Mouse (Mus musculus): ENCODE measurements around the gene Gm17349. TPM values are rescaled to one million over a fixed set of nuclear protein-coding genes. Genes with fewer than 3 reads are reported as not detected.

The Gm17349 gene
- polyA plus RNA-seq, 1 experiment from 2014 or later = not detected

GRCm38 (mm10) chr15:99671783-99672182 is 33.5 kb downstream of the Gm17349 start:
- no peaks in the 10 kb centered on the region for H3K36me3 ChIP-seq (ENCODE audit: control insufficient read depth, insufficient read depth, low read length)
- peaks cover 62% of the 10 kb centered on the region for H3K4me1 ChIP-seq (ENCODE audit: control insufficient read depth, insufficient read depth, low read length)
- peak overlapping the region; percentile 85 for H3K4me3 ChIP-seq (ENCODE audit: low read depth, low read length)
- H3K9me3 ChIP-seq (replicated peaks; ENCODE audit: control insufficient read depth, low read length, poor library complexity, severe bottlenecking) = no peaks in the 10 kb centered on the region
- H3K4me2 ChIP-seq (ENCODE audit: low read length) = peak overlapping the region; percentile 84
- H3K27me3 ChIP-seq (ENCODE audit: control insufficient read depth, insufficient read depth, low read depth, low read length) = no peaks in the 10 kb centered on the region
- H3K27ac ChIP-seq (ENCODE audit: low read length) = peak overlapping the region; percentile 94; the same call in 1 of the 2 replicates
- no peak for ATAC-seq
- peak overlapping the region; percentile 98 for H3K9ac ChIP-seq (ENCODE audit: low read depth, low read length)
- WGBS = 77% methylated on average over 14 of the region's 14 CpGs

- Histone ChIP-seq H3K27ac (ENCODE audit: low read length) (peak overlapping the region; percentile 94), H3K9ac (ENCODE audit: low read depth, low read length) (peak overlapping the region; percentile 98), H3K27me3 (ENCODE audit: control insufficient read depth, insufficient read depth, low read depth, low read length) (no peaks in the 10 kb centered on the region), H3K4me1 (ENCODE audit: control insufficient read depth, insufficient read depth, low read length) (peaks cover 59% of the 10 kb centered on the region), H3K4me2 (ENCODE audit: low read length) (peak overlapping the region; percentile 84), H3K4me3 (ENCODE audit: low read depth, low read length) (peak overlapping the region; percentile 85), H3K9me3 (replicated peaks; ENCODE audit: control insufficient read depth, low read length, poor library complexity, severe bottlenecking) (no peaks in the 10 kb centered on the region), H3K36me3 (ENCODE audit: control insufficient read depth, insufficient read depth, low read length) (no peaks in the 10 kb centered on the region)
- WGBS = 10% methylated on average over 17 of the region's 17 CpGs
- ATAC-seq = peak; percentile 61
Observed at GRCm38 (mm10) chr15:99670964-99671670, 34.2 kb downstream of the Gm17349 start.

- Histone ChIP-seq H3K36me3 (ENCODE audit: control insufficient read depth, insufficient read depth, low read length) (no peaks in the 10 kb centered on the region), H3K27me3 (ENCODE audit: control insufficient read depth, insufficient read depth, low read depth, low read length) (no peaks in the 10 kb centered on the region), H3K4me3 (ENCODE audit: low read depth, low read length) (peak within 1 kb of the TSS; percentile 85), H3K4me1 (ENCODE audit: control insufficient read depth, insufficient read depth, low read length) (peaks cover 58% of the 10 kb centered on the region), H3K9ac (ENCODE audit: low read depth, low read length) (peak within 1 kb of the TSS; percentile 98), H3K4me2 (ENCODE audit: low read length) (peak within 1 kb of the TSS; percentile 84), H3K27ac (ENCODE audit: low read length) (peak within 1 kb of the TSS; percentile 94), H3K9me3 (replicated peaks; ENCODE audit: control insufficient read depth, low read length, poor library complexity, severe bottlenecking) (no peaks in the 10 kb centered on the region)
- ATAC-seq = peak; percentile 66
- WGBS = under 1% methylated on average over 60 of the region's 74 CpGs
Observed at GRCm38 (mm10) chr15:99670154-99670821, 35.0 kb downstream of the Gm17349 start, which contains the start of gene Asic1. Gene Asic1 (plus strand): TSS chr15:99670368.

GRCm38 (mm10) chr15:99669392-99669791 is 35.9 kb downstream of the Gm17349 start:
- Histone ChIP-seq H3K27me3 (ENCODE audit: control insufficient read depth, insufficient read depth, low read depth, low read length) (no peaks in the 10 kb centered on the region), H3K36me3 (ENCODE audit: control insufficient read depth, insufficient read depth, low read length) (no peaks in the 10 kb centered on the region), H3K9me3 (replicated peaks; ENCODE audit: control insufficient read depth, low read length, poor library complexity, severe bottlenecking) (no peaks in the 10 kb centered on the region), H3K4me3 (ENCODE audit: low read depth, low read length) (no peak overlapping the region), H3K9ac (ENCODE audit: low read depth, low read length) (no peak overlapping the region), H3K4me1 (ENCODE audit: control insufficient read depth, insufficient read depth, low read length) (peaks cover 53% of the 10 kb centered on the region), H3K27ac (ENCODE audit: low read length) (peak overlapping the region; percentile 94), H3K4me2 (ENCODE audit: low read length) (peak overlapping the region; percentile 84)
- WGBS = 6% methylated on average over 1 of the region's 1 CpGs
- ATAC-seq = no peak

GRCm38 (mm10) chr15:99668881-99669280 is 36.4 kb downstream of the Gm17349 start:
- Histone ChIP-seq H3K36me3 (ENCODE audit: control insufficient read depth, insufficient read depth, low read length) (no peaks in the 10 kb centered on the region), H3K9ac (ENCODE audit: low read depth, low read length) (no peak overlapping the region), H3K4me3 (ENCODE audit: low read depth, low read length) (no peak overlapping the region), H3K27me3 (ENCODE audit: control insufficient read depth, insufficient read depth, low read depth, low read length) (no peaks in the 10 kb centered on the region), H3K4me1 (ENCODE audit: control insufficient read depth, insufficient read depth, low read length) (peaks cover 54% of the 10 kb centered on the region), H3K27ac (ENCODE audit: low read length) (0 out of 2 replicates have a peak overlapping the region, but pooled peaks have one; percentile 20), H3K4me2 (ENCODE audit: low read length) (peak overlapping the region; percentile 39), H3K9me3 (replicated peaks; ENCODE audit: control insufficient read depth, low read length, poor library complexity, severe bottlenecking) (no peaks in the 10 kb centered on the region)
- WGBS = 2% methylated on average over 12 of the region's 12 CpGs
- no peak for ATAC-seq

GRCm38 (mm10) chr15:99667544-99667943 is 37.7 kb downstream of the Gm17349 start:
- ATAC-seq = no peak
- no peak overlapping the region for H3K27ac ChIP-seq (ENCODE audit: low read length)
- 95% methylated on average over 2 of the region's 2 CpGs for WGBS
- H3K4me1 ChIP-seq (ENCODE audit: control insufficient read depth, insufficient read depth, low read length) = peaks cover 48% of the 10 kb centered on the region
- H3K9me3 ChIP-seq (replicated peaks; ENCODE audit: control insufficient read depth, low read length, poor library complexity, severe bottlenecking) = no peaks in the 10 kb centered on the region
- H3K27me3 ChIP-seq (ENCODE audit: control insufficient read depth, insufficient read depth, low read depth, low read length) = no peaks in the 10 kb centered on the region
- H3K9ac ChIP-seq (ENCODE audit: low read depth, low read length) = no peak overlapping the region
- H3K36me3 ChIP-seq (ENCODE audit: control insufficient read depth, insufficient read depth, low read length) = no peaks in the 10 kb centered on the region
- no peak overlapping the region for H3K4me2 ChIP-seq (ENCODE audit: low read length)
- H3K4me3 ChIP-seq (ENCODE audit: low read depth, low read length) = no peak overlapping the region

- Histone ChIP-seq H3K9me3 (replicated peaks; ENCODE audit: control insufficient read depth, low read length, poor library complexity, severe bottlenecking) (no peaks in the 10 kb centered on the region), H3K4me3 (ENCODE audit: low read depth, low read length) (peak overlapping the region; percentile 37), H3K4me2 (ENCODE audit: low read length) (peak overlapping the region; percentile 66), H3K27ac (ENCODE audit: low read length) (peak overlapping the region; percentile 59), H3K27me3 (ENCODE audit: control insufficient read depth, insufficient read depth, low read depth, low read length) (no peaks in the 10 kb centered on the region), H3K4me1 (ENCODE audit: control insufficient read depth, insufficient read depth, low read length) (peaks cover 34% of the 10 kb centered on the region), H3K9ac (ENCODE audit: low read depth, low read length) (peak overlapping the region; percentile 63), H3K36me3 (ENCODE audit: control insufficient read depth, insufficient read depth, low read length) (no peaks in the 10 kb centered on the region)
- WGBS = under 1% methylated on average over 52 of the region's 52 CpGs
- peak; percentile 85 for ATAC-seq
Observed at GRCm38 (mm10) chr15:99664600-99665451, 40.5 kb downstream of the Gm17349 start.

- H3K27ac ChIP-seq (ENCODE audit: low read length) = peak overlapping the region; percentile 59
- peaks cover 27% of the 10 kb centered on the region for H3K4me1 ChIP-seq (ENCODE audit: control insufficient read depth, insufficient read depth, low read length)
- H3K27me3 ChIP-seq (ENCODE audit: control insufficient read depth, insufficient read depth, low read depth, low read length) = no peaks in the 10 kb centered on the region
- ATAC-seq = no peak
- peak overlapping the region; percentile 63 for H3K9ac ChIP-seq (ENCODE audit: low read depth, low read length)
- WGBS = 4% methylated on average over 17 of the region's 17 CpGs
- no peaks in the 10 kb centered on the region for H3K36me3 ChIP-seq (ENCODE audit: control insufficient read depth, insufficient read depth, low read length)
- no peaks in the 10 kb centered on the region for H3K9me3 ChIP-seq (replicated peaks; ENCODE audit: control insufficient read depth, low read length, poor library complexity, severe bottlenecking)
- H3K4me2 ChIP-seq (ENCODE audit: low read length) = peak overlapping the region; percentile 66
- H3K4me3 ChIP-seq (ENCODE audit: low read depth, low read length) = peak overlapping the region; percentile 37
Observed at GRCm38 (mm10) chr15:99663964-99664599, 41.2 kb downstream of the Gm17349 start.
